Mouse (Mus musculus): ENCODE results near the gene Vps52. TPM values are rescaled to one million over a fixed set of nuclear protein-coding genes. Genes with fewer than 3 reads are reported as not detected.
A peak's percentile ranks its signal among the peaks of the same experiment; 100 is the strongest.

The Vps52 gene
- total RNA-seq, 2 experiments from 2014 or later: 84.3 to 92.5 TPM

- peak; percentile 39 for TF ChIP-seq CTCF (conservative IDR thresholded peaks at IDR 0.05)
- DNase-seq (ENCODE audit: low spot score in 2 of 2): no peak
- Histone ChIP-seq H3K27ac (no peak overlapping the region), H3K4me3 (no peak overlapping the region)
Measured at GRCm38 (mm10) chr17:33925406-33926116, 30.1 kb upstream of the Vps52 start.

GRCm38 (mm10) chr17:33926207-33926932 is 29.2 kb upstream of the Vps52 start:
- H3K27ac ChIP-seq: no peak overlapping the region
- peak; percentile 57 for TF ChIP-seq CTCF (conservative IDR thresholded peaks at IDR 0.05)
- no peak overlapping the region for H3K4me3 ChIP-seq
- DNase-seq (ENCODE audit: low spot score in 2 of 2): no peak

GRCm38 (mm10) chr17:33928251-33928947 is 27.2 kb upstream of the Vps52 start:
- no peak for DNase-seq (ENCODE audit: low spot score in 2 of 2)
- Histone ChIP-seq H3K27ac (peak overlapping the region; percentile 96), H3K4me3 (peak overlapping the region; percentile 77)
- TF ChIP-seq CTCF (conservative IDR thresholded peaks at IDR 0.05): no peak

GRCm38 (mm10) chr17:33929371-33930279 is 26.0 kb upstream of the Vps52 start, which contains the start of gene Rgl2:
TSS of gene Rgl2 (plus strand) at chr17:33929543.
- H3K4me3 ChIP-seq: peak within 1 kb of the TSS; percentile 77
- peak within 1 kb of the TSS; percentile 96 for H3K27ac ChIP-seq
- DNase-seq (ENCODE audit: low spot score in 2 of 2): peak; percentile 91 to 95
- peak; percentile 70 for TF ChIP-seq CTCF (conservative IDR thresholded peaks at IDR 0.05)

GRCm38 (mm10) chr17:33930280-33931158 is 25.1 kb upstream of the Vps52 start:
- peak; percentile 69 to 74 for DNase-seq (ENCODE audit: low spot score in 2 of 2)
- Histone ChIP-seq H3K4me3 (peak overlapping the region; percentile 77), H3K27ac (peak overlapping the region; percentile 96)
- TF ChIP-seq CTCF (conservative IDR thresholded peaks at IDR 0.05): no peak

GRCm38 (mm10) chr17:33931159-33931866 is 24.3 kb upstream of the Vps52 start:
- no peak for DNase-seq (ENCODE audit: low spot score in 2 of 2)
- TF ChIP-seq CTCF (conservative IDR thresholded peaks at IDR 0.05): no peak
- H3K27ac ChIP-seq: peak overlapping the region; percentile 96
- H3K4me3 ChIP-seq: peak overlapping the region; percentile 77

GRCm38 (mm10) chr17:33931947-33932346 is 23.7 kb upstream of the Vps52 start:
- no peak for DNase-seq (ENCODE audit: low spot score in 2 of 2)
- no peak overlapping the region for H3K27ac ChIP-seq
- no peak overlapping the region for H3K4me3 ChIP-seq
- TF ChIP-seq CTCF (conservative IDR thresholded peaks at IDR 0.05): no peak

- H3K4me3 ChIP-seq: no peak overlapping the region
- no peak for DNase-seq (ENCODE audit: low spot score in 2 of 2)
- H3K27ac ChIP-seq: no peak overlapping the region
- TF ChIP-seq CTCF (conservative IDR thresholded peaks at IDR 0.05): no peak
Measured at GRCm38 (mm10) chr17:33932448-33932847, 23.2 kb upstream of the Vps52 start.

- DNase-seq (ENCODE audit: low spot score in 2 of 2): no peak
- no peak for TF ChIP-seq CTCF (conservative IDR thresholded peaks at IDR 0.05)
- no peak overlapping the region for H3K27ac ChIP-seq
- no peak overlapping the region for H3K4me3 ChIP-seq
Measured at GRCm38 (mm10) chr17:33932970-33933369, 22.6 kb upstream of the Vps52 start.

- DNase-seq (ENCODE audit: low spot score in 2 of 2): no peak
- no peak for TF ChIP-seq CTCF (conservative IDR thresholded peaks at IDR 0.05)
- Histone ChIP-seq H3K4me3 (no peak overlapping the region), H3K27ac (peak overlapping the region; percentile 51; the same call in 1 of the 2 replicates)
Measured at GRCm38 (mm10) chr17:33935422-33936055, 20.1 kb upstream of the Vps52 start.

Data from layer of hippocampus, adult 2 months (tissue).